Mouse (Mus musculus): Measurements from ENCODE around the gene Ascc1.

Ascc1 gene

DNA sequence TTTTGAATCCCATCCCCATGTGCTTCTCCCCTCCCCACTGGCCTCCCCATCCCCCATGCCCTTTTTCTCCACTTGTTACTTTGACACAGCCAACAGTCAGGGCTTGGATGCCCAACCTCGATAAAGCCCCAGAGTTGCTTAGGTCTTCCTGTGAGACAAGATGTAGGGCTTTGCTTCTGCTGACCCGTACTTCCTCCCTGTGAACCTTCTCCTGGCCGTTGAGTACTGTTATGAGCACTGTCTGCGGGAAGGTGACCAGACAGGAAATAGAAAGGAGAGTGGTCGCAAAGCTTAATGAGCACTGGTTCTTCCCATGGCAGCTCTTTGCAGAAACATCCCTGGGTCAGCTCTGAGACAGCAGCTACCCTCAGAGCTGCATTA, 78.0 kb downstream of the Ascc1 start:
- no peak for DNase-seq (ENCODE audit: low spot score)

DNA sequence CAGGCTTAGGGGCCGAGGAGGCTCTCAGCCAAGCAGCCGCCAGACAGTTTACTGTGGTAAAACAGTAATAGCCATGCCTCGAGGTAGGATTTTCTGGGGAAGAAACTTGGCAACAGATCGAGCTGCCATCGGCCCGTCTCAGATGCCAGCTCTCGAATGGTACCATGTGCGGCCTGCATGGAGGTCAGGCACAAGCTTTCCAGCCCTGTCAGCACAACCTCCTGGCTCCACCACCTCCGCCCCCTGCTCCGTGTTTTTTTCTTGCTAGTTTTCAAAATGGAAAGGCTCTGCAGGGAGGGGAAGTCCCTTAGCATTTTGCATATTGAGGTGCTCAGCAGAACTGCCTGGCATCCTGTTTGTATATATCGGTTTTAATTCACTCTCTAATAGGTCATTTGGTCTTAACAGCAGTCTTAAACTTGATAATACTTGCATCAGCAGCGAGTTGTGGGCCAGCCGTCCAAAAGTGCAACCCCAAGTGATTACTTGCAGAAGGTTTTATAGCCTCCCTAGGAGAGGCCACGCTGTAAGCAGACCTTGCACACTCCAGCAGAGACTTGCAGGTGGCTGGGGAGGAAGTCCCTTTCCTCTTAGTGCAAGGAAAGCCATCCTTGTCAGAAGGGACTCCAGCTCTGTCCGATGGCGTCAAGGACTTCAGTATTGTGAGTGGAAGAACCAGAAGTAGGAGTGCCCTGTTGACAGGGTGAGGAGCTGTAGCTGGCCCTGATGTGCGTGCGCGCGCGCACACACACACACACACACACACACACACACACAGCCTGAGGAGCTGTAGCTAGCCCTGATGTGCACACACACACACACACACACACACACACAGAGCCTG, 78.6 kb downstream of the Ascc1 start:
- no peak for DNase-seq (ENCODE audit: low spot score)

- peak; percentile 83 for DNase-seq (ENCODE audit: low spot score)
Measured at GRCm38 (mm10) chr10:60081905-60082304, 79.3 kb downstream of the Ascc1 start.

GRCm38 (mm10) chr10:60084065-60084464, 81.5 kb downstream of the Ascc1 start:
- peak; percentile 46 for DNase-seq (ENCODE audit: low spot score)

DNA sequence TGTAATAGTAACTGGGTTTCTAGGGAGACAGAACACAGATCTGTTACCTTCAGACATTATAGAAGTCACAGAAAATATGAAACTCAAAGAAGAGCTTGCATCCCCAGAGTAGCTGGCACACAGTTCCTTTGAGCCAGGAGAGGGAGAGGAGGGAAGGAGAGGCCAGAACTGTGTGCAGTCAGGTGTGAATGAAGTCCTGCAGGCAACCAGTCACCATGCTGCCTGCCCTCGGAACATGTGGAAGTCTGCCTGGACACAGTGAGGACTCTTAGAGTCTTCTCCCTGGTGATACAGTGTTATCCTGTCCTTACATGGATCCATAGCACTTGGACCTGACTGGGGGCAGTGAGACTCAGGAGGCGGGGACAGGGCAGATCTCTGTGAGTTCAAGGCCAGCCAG, 89.7 kb downstream of the Ascc1 start:
- no peak for DNase-seq (ENCODE audit: low spot score)

DNA sequence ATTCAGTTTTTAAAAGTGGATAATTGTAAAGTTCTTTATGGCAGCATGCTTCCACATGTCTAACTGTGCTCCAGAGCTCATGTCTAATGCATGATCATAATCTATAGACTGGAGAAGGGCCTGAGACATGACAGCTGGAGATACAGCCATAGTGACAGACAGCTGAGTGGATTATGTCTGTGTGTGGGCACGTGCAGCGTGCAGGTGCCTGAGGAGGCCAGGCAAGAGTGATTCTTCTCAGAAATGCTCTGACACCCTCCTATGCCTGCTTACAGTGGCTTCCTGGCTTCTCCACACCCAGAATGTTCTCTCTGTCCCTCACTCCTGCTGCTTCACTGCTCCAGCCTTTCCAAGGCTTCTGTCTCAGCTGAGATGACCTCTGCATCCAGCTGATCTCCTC, 91.1 kb downstream of the Ascc1 start:
- DNase-seq (ENCODE audit: low spot score) = no peak

DNA sequence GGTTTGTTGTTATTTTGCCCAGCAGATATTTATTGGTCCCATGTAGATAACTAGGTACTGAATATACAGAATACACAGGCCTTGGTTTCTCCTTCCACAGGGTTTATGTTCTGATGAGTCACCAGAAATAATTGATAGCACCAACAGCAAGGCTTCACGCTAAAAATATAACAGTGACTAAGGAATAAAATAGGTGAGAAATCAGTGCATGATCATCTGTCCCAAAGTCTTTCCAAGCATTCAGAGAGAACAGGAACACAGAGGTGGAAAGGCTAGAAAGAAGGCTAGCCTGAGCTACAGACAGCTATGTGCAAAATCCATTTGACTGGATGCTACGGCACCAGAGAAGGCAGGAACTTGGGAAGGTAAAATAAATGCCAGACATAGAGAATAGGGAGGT, 93.0 kb downstream of the Ascc1 start:
- no peak for DNase-seq (ENCODE audit: low spot score)

DNA sequence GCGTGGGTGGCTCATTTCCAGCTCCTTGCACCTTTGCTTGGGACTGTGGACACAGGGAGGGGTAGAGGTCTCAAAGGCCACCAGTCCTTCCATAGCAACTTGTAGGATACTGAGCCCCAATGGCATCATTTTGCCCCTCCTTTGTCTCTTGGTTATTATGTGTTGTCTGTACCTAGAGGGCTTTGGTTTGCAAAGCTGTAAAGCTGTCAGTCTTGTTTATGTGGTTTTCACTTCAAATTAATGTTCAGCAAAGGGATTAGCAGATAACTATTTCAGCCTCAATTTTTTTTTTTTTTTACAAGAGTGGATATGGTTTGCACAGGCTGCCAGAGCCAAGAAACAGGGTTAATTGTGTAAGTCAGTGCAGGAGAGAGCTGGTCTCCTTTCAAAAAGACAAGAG, 93.7 kb downstream of the Ascc1 start:
- no peak for DNase-seq (ENCODE audit: low spot score)

GRCm38 (mm10) chr10:60097146-60097545, 94.5 kb downstream of the Ascc1 start:
- peak; percentile 43 for DNase-seq (ENCODE audit: low spot score)

DNA sequence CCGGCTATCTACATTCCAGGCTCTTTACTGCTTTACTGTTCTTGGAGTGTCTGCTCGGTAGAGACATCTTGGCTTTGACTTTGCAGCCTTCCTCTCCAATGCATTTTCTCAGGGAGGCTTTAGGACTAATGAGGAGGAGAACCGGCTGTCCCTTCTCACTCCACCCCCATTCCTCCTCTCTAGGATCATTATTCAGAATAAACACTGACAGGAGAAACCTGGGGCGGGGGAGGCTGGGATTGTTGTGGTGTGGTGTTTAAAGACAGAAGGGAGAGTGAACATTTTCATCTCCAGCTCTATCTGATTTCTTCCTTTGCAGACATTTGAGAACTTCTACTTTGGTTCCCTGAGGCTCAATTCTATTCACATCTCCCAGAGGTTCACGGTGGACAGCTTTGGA, 95.2 kb downstream of the Ascc1 start:
- no peak for DNase-seq (ENCODE audit: low spot score)

GRCm38 (mm10) chr10:60105391-60106145, 103.0 kb downstream of the Ascc1 start:
- DNase-seq (ENCODE audit: low spot score) = no peak

DNA sequence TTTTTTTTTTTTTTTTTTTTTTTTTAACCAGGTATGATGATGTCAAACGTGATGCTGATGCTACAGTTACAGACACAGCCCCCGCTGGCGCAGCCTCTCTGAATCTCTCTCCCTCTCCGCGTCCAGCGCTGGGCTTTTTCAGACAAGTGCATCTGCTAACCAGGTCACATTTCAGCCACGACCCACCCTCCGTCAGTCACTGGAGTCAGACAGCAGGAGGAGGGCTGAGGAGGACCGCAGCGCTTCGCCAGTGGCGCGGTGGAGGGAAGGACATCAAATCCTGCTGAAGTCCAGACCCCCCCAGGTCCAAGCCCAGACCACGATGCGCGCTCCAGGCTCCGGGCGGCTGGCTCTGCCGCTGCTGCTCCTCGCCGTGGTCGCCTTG, 103.5 kb downstream of the Ascc1 start, which contains the start of gene Spock2:
Gene Spock2, plus strand, starts transcription at position 74 of the 385 bp plus-strand sequence.
- peak; percentile 73 for DNase-seq (ENCODE audit: low spot score)

GRCm38 (mm10) chr10:60106531-60107186, 104.1 kb downstream of the Ascc1 start:
- peak; percentile 81 for DNase-seq (ENCODE audit: low spot score)

DNA sequence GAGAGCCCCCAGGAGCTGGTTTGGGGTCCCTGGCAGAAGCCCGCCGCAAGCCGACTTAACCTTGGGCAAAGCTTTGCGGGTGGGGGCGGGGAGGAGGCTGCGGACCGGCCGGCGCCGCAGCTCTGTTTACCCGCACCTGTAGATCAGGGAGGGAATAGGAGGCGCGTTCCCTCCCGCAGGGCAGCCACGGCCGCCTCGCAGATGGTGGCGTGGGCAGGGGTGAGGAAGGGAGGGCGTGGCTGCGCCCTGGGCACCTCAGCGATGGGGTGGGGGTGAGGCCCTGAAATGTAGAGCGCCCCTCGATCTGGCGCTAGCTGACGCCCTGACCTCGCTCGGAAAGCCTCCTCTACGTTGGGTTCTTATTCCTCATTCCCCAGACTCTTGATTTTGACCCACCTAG, 104.8 kb downstream of the Ascc1 start:
- DNase-seq (ENCODE audit: low spot score) = peak; percentile 70

DNA sequence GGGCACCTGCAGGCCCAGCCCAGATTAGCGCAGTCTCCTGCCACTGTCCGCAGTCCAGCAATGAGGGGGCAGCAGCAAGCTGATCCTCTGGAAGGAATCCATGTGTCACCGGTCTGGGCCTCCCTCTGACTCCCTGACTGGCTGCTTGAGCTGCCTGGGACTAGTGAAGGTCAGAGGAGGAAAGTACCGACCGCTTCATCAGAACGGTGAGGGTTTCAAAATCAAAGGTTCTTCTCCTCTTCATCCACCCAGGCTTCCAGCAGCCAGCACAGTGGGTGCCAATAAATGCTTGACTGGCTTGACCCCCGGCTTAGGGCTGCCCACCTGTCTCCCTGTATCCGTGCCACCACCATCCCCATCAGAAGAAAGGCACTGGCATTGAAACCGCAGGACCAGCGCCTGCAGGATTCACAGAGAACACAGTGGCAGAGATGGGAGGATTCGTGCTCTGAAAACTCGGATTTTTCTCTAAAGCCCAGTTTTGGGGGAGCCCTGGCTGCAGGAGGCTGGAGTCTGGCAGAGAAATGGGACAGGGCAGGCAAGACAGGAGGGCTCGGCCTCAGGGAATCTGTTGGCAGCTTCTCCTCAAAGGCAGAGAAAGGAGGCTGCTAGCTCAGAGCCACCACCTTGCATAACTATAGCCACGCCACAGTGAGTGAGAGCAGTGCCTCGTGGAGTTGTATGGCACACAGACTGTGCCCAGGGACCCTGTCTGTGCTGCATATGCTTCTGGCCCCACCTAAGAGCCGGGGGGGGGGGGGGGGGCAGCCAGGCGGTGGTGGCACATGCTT, 105.9 kb downstream of the Ascc1 start:
- no peak for DNase-seq (ENCODE audit: low spot score)

DNA sequence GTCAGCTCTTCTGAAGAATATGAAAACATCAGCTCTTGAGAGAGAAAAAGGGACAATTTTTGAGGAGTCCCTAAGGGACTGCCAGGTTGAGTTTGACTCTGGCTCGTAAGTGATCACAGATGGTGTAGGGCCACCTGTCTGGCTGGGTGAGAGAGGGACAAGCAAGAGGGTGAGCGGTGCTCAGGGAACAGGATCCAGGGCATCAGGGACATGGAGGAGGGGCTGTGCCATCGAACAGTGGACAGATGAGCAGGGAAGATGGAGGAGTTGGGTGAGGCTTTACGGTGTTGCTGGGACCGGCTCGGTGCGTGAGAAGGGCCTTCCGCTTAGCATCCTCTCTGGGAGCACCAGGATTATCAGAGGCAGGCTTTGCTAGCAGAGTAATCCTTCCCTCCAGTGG, 106.7 kb downstream of the Ascc1 start:
- DNase-seq (ENCODE audit: low spot score) = no peak

DNA sequence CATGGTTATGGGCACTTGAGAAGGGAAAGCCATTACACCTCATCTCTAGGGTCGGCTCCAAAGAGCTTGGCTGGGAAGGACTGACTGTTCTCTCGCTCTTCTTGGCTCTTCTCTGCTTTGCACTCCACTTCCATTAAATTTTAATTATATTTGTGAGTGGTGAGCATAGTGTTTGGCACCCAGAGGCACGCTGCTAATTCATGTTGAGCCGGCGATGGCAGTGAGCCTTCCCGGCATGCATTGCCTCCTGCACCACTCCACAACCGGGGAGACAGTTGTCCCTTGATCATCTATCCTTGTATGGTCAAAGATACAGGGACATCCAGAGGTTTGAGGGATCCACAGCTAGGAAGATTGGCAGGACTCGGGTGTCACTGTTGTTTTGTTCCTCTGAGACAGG, 107.4 kb downstream of the Ascc1 start:
- DNase-seq (ENCODE audit: low spot score) = no peak

DNA sequence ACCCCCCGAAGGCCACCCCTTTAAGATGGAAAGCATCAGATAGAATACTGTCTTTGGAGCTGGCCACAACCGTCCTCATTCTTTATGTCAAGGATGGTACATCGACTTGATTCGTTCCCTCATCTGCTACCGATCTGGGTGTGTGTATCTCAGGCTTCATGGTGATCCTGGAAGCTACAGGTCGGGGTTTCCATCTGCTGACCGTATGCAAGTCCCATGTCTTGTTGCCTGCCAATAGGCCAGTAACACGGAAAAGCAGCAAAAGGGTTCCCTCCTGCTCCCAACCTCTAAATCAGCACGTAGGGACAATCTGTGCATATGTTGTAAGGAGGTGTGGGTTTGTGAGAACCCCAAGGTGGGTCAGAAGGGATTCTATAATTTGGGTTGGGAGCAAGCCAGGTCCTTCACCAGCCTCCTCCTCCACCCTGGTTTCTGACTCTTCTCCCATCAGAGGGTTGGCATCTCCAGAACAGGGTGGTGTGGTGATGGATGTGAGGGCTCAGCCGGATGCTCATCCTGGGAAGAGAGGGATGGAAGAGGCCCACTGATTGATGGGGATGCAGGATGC, 108.4 kb downstream of the Ascc1 start:
- no peak for DNase-seq (ENCODE audit: low spot score)

DNA sequence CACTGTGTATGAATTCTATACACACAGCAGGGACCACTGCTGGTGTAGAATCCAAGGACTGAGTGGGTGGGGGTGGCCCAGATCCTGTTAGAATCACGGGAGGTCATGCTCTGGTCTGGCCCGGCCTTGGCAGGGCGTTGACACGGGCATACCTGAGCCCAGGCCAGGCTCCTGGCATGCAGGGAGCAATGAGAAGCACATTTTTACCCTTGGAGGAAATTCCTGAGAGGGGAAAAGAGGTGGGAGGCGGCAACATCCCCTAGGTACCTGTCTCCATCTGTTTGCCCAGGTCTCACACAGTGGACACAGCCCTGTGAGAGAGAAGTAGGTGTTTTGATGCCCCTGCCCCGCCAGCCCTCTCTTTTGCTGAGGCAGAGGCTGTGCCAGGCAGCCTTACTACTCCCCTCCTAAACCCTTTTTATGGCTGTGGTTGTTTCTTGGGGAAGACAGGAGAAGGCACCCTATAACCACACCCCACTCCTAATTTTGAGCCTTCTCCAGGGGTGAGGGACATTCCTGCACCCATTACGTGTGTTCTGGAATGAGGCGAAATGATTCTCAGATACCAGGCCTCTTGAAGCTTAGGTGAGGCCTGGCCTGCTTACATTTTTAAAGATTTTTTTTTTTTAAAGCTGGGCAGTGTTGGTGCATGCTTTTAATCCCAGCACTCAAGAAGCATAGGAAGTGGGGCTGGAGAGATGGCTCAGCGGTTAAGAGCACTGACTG, 111.5 kb downstream of the Ascc1 start:
- DNase-seq (ENCODE audit: low spot score) = peak; percentile 42

DNA sequence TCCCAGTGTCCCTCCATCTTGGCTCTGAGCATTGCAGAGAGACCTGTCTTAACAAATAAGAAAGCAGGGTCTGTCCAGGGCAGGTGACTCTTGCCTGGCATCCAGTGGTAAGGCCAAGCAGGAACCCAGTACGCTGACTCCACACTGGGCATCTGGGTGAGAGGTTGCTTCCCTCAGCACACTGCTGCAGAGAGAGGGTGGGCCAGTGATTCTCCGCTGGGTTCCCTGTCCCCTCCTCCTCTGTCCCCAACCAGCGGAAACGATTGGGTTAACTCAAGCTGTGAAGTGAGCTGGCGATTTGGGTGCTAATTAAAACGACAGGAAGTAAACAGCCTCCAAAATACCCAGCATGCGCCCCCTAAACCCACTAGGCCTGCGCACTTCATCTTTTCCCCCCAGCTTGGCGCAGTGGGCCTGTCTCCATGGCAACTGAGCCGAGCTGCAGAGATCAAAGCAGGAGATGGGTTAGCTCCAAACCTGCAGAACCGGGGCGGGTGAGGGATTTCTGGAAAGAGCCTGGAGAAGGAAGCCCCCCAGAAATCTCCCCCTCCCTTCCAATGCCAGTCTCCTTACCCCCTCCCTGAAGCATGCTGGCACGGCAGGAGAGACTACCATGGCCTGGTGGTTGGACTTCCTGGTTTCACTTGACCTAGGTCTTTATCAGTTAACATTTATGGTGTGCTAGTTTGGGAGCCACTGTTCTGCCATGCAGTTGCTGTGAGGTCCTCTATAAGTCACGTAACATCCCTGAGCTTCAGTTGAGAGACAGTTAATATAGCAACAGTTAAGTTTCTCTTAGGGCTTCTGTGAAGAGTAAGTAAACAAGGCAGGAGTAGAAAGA, 113.0 kb downstream of the Ascc1 start:
- no peak for DNase-seq (ENCODE audit: low spot score)
